Mouse (Mus musculus): ENCODE data around the gene Fam32a. TPM values are rescaled to one million over a fixed set of nuclear protein-coding genes. Genes with fewer than 3 reads are reported as not detected.

The Fam32a gene
- total RNA-seq, 4 experiments from 2014 or later, result 57.8 to 69.3 (median 65.2) TPM

Other genes with a start within 250 kb of the Fam32a start
- 10 to 100 TPM in 2 of 4 experiments, 1 to 10 TPM in 2; 5.3 to 12.2 (median 8.6) TPM for gene Cyp4f18, start 210.1 kb upstream of the Fam32a start, total RNA-seq (2022)
- gene Olfr372, start 178.5 kb upstream of the Fam32a start, total RNA-seq (2022), result not detected
- not detected for gene Olfr373, start 136.6 kb upstream of the Fam32a start, total RNA-seq (2022)
- gene Olfr374, start 112.7 kb upstream of the Fam32a start, total RNA-seq (2022), result not detected
- gene Tpm4, start 84.8 kb upstream of the Fam32a start, total RNA-seq (2022), result 100 to 1,000 TPM; 133 to 158 (median 140) TPM
- gene Rab8a, start 58.5 kb upstream of the Fam32a start, total RNA-seq (2022), result 10 to 100 TPM; 56.6 to 69.3 (median 61.7) TPM
- under 1 TPM in 1 of 4 experiments, not detected in 3; 0.16 TPM for gene Hsh2d, start 30.1 kb upstream of the Fam32a start, total RNA-seq (2022)
- under 1 TPM in 1 of 4 experiments, not detected in 3; 0.20 TPM for gene Cib3, start 6.9 kb upstream of the Fam32a start, total RNA-seq (2022)
- gene Gm11034, start 6.1 kb upstream of the Fam32a start, total RNA-seq (2022), result not detected
- 10 to 100 TPM; 51.1 to 67.6 (median 57.4) TPM for gene Ap1m1, start 20.3 kb downstream of the Fam32a start, total RNA-seq (2022)
- 1 to 10 TPM; 4.5 to 9.5 (median 7.9) TPM for gene Gm10282, start 85.5 kb downstream of the Fam32a start, total RNA-seq (2022)
- gene Klf2, start 99.3 kb downstream of the Fam32a start, total RNA-seq (2022), result 10 to 100 TPM; 30.7 to 44.2 (median 36.5) TPM
- gene Eps15l1, start 201.7 kb downstream of the Fam32a start, total RNA-seq (2022), result 10 to 100 TPM; 43.8 to 80.2 (median 57.1) TPM
- 1 to 10 TPM; 3.0 to 3.8 (median 3.6) TPM for gene Calr3, start 224.1 kb downstream of the Fam32a start, total RNA-seq (2022)
- 10 to 100 TPM in 2 of 4 experiments, 1 to 10 TPM in 2; 7.5 to 10.9 (median 9.4) TPM for gene 1700030K09Rik, start 224.2 kb downstream of the Fam32a start, total RNA-seq (2022)

Measured in adrenal gland, adult 8-10 months (tissue).